Mouse (Mus musculus): Measurements from ENCODE around the gene Eml1.
A peak's percentile ranks its signal among the peaks of the same experiment; 100 is the strongest.

Eml1 gene

DNA sequence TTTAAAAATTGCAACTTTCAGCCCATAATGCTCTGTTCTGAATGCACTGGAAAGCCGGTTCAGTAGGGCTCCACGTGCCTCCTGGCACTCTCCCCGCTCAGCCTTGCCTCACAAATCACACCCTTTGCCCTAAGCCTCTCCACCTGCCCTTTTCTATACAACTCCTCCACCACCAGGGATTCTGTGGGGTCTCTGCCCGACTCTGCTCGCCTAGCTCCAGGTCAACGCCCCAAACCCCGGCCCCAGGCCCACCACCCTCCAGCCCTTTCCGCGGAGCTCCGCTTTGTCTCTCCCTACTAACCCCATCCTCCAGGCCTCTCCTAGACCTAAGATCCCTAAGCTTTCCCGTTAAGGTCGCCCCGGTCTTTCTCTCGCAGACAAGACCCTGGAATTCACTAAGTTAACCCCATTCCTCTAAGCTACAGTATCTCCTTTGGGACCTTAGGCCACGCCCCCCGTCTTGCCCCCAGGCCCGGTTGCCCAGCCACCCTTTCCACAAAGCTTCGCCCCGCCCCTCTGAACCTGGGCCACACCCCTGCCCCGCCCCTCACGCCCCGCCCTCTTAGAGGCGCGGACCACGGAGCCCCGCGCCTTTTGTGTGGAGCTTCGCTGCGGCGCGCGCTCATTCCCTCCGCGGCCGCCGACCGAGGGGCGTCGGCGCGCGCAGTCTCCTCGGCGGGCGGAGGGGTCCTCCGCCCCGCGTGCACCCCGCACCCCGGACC, 183.5 kb downstream of the Eml1 start, which contains the start of gene Evl:
Evl (plus strand) TSS at position 601 of the 722 bp plus-strand sequence.
- peak; percentile 91 to 92 for DNase-seq

GRCm38 (mm10) chr12:108554861-108555556, 184.3 kb downstream of the Eml1 start:
- peak; percentile 50 to 77 for DNase-seq

DNA sequence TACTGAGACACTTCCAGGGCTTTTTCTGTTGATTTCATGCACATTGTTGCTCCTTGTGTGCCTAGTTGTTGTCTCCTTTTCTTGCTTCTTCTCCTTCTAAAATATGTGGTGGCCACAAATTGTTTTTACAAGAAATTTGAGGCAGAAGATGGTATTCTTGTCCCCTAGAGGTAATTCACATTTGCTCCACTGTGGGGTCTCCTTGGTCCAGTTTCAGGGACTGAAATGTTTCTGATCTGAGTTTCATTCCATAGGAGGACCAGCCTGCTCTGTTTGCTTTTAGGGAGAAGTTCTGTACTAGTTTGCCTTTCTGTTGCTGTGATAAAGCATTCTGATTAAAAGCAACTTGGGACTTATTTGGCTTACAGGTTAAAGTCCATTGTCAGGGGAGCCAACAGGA, 187.4 kb downstream of the Eml1 start:
- no peak for DNase-seq

DNA sequence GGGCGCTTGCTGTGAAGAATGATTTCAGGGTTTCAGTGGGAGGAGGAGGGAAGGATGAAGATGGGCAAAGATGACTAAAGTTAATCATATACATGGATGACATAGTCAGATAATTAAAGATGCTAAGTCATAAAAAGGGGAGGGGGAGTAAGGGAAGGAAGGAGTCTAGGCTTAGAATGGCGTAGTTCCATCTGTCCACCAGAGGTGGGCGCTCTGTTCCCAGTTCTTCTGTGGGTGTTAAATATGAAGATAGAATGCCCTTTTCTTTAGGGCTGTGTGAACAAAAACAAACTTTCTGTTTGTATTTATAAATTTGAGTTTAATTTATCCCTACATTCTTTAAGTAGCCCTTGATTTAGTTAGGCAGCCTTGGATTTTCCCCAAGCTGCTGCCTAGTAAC, 192.5 kb downstream of the Eml1 start:
- no peak for DNase-seq

DNA sequence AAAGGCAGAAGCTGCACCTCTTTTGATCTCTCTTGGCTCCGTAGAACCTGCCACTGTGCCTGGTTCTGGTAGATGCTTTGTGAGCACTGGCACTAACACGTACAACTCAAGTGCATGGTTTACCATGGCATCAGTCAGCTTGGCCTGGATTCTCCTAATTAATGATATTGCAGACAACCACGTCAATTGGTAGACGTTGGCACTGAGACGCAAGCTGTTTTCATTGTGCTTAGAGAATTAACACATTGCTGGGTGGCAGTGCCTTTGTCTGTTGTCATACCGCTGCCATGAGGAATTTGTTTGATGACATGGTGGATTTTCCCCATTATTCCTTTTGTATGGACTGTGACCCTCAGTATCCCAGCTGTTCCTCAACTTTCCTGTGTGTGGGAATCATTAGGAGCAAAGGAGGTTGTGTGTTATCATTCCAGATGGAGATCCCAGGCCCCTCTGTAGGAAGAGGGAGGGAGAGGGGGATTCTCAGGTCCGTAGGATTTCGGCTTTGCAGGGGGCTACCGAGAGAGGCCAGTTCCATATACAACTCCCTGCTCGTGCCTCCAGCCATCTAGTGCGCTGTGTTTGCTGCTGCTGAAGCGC, 194.3 kb downstream of the Eml1 start:
- DNase-seq: no peak

DNA sequence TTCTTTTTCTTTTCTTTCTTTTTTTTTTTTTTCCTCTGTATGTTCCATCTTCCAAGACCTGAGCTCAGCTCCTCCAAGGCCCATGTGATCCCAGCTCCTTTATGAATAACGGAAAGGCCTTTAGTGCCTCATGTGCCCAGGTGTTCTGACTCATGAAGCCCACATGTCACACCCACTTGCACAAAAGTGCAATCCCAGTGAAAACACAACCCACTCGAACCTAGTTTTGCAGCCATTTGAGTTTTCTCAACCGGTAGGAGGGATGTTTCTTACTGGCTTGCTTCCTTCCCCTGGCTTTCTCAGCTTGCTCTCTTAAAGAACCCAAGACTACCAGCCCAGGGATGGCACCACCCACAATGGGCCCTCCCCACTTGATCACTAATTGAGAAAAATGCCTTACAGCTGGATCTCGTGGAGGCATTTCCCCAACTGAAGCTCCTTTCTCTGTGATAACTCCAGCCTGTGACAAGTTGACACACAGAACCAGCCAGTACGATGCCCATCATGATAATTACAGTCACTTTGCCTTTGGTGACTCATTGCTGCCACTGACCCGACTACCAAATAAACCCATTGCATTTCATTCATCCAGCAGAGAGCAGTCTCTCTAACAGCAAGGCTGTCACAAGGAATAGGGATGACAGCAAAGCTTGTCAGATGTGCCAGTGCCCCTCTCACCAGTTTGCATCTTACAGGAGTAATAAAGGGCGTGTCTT, 208.6 kb downstream of the Eml1 start:
- DNase-seq: no peak

DNA sequence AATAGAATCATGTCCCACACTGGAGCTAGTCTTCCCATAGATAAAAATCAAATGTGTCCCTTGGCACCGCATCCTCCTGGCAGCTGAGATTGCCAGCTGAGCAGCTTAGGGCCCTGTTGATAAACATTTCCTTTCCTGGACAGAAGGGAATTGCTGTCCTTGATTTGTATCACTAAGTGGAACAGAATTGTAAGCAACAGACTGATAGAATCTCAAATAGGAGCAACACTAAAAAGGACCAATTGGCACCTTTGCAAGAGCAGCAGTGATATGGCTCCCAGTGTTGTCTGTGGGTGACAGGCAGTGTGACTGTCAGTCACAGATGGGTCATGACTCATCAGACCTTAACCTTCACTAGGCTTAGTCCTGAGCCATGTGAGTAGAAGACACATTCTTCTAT, 213.0 kb downstream of the Eml1 start:
- DNase-seq: peak in 1 of 2 experiments; percentile 43

All from lung, postnatal 4 days (tissue).